Mouse (Mus musculus) liver, embryonic 14.5 days (tissue): ENCODE results near the gene Pde8b. TPM values are rescaled to one million over a fixed set of nuclear protein-coding genes. Genes with fewer than 3 reads are reported as not detected.

Experiments used
- ATAC-seq: fragments of 200-750 bp; cut with Nextera tagmentation; 2 replicates; pipeline ENCODE4 v1.8.0; 2017; ENCODE audit warnings: moderate number of reproducible peaks, mild to moderate bottlenecking, moderate library complexity; ENCODE audit not compliant: insufficient read depth
- DNase-seq, 3 experiments: peaks; one replicate each; pipeline ENCODE4 v3.0.0-alpha.2; 2012 to 2013; ENCODE audit warnings: low read depth in 3 of 3, low spot score in 3 of 3
- H3K27ac ChIP-seq: fragments of 300-500 bp; sonication (generic); 2 replicates; pipeline ENCODE4 v1.5.1; 2014; ENCODE audit warnings: moderate library complexity, mild to moderate bottlenecking, control low read depth, inconsistent platforms
- H3K27me3 ChIP-seq: fragments of 300-500 bp; sonication (generic); 2 replicates; pipeline ENCODE4 v1.6.1; 2014; ENCODE audit warnings: mild to moderate bottlenecking, low read length, moderate library complexity; ENCODE audit not compliant: control insufficient read depth, insufficient read depth
- H3K36me3 ChIP-seq: fragments of 300-500 bp; sonication (generic); replicated peaks from 2 replicates; pipeline ENCODE4 v1.6.1; 2014; ENCODE audit warnings: low read depth; ENCODE audit not compliant: control insufficient read depth, insufficient read depth
- H3K4me1 ChIP-seq, 2 experiments: fragments of 200-500 bp in 1 of 2; fragments of 300-500 bp in 1 of 2; sonication (generic) in 1 of 2; replicated peaks; 2 replicates each; pipeline ENCODE4 v1.6.1; 2012 to 2014; ENCODE audit warnings: antibody characterized with exemption in 1 of 2, inconsistent platforms in 1 of 2, low read length in 1 of 2; ENCODE audit not compliant: control insufficient read depth in 2 of 2, insufficient read depth in 2 of 2
- H3K4me2 ChIP-seq: fragments of 300-500 bp; sonication (generic); 2 replicates; pipeline ENCODE4 v1.6.1; 2014; ENCODE audit warnings: low read depth, mild to moderate bottlenecking, control low read depth, moderate library complexity
- H3K4me3 ChIP-seq, 2 experiments: fragments of 200-500 bp in 1 of 2; fragments of 300-500 bp in 1 of 2; sonication (generic) in 1 of 2; 2 replicates each; pipeline ENCODE4 v1.5.1; 2012 to 2014; ENCODE audit warnings: low read depth in 2 of 2, low read length in 2 of 2, mild to moderate bottlenecking in 2 of 2, control low read depth in 1 of 2, inconsistent platforms in 1 of 2, moderate library complexity in 1 of 2; ENCODE audit not compliant: insufficient read depth in 1 of 2
- H3K9ac ChIP-seq: fragments of 300-500 bp; sonication (generic); replicated peaks from 2 replicates; pipeline ENCODE4 v1.6.1; 2014; ENCODE audit warnings: mild to moderate bottlenecking, control low read depth, moderate library complexity
- H3K9me3 ChIP-seq: fragments of 300-500 bp; sonication (generic); 2 replicates; pipeline ENCODE4 v1.6.1; 2016; ENCODE audit warnings: low read length, mixed read lengths; ENCODE audit not compliant: control insufficient read depth
- CTCF ChIP-seq: IDR thresholded peaks from 2 replicates; pipeline ENCODE4 v1.5.1; 2016; ENCODE audit warnings: antibody characterized with exemption, low read depth, control low read depth
- EP300 ChIP-seq: IDR thresholded peaks from 2 replicates; pipeline ENCODE4 v1.6.1; 2016; ENCODE audit warnings: antibody characterized with exemption, low read depth
- WGBS: fragments of 180-500 bp; shearing (Covaris S2); extraction: QIAGEN DNeasy Blood & Tissue Kit; methylation state at CpG from one replicate; pipeline ENCODE4 v1.1.7; 2014; ENCODE audit not compliant: insufficient replicate concordance; 5-methylcytosine and 5-hydroxymethylcytosine counted together
- polyA plus RNA-seq, 2 experiments: library from polyadenylated mRNA; depleted of rRNA in 1 of 2; stranded (reverse) in 1 of 2; unstranded in 1 of 2; fragments of >200 nt; fragmentation: Nextera tagmentation in 1 of 2; extraction: Ambion mirVana in 1 of 2; gene quantifications; 2 replicates each; pipeline versions ENCODE4 v1.2.1 to v1.2.3; 2012 to 2014

Pde8b gene
- polyA plus RNA-seq, 2 experiments: 0.37 to 0.40 TPM

DNA sequence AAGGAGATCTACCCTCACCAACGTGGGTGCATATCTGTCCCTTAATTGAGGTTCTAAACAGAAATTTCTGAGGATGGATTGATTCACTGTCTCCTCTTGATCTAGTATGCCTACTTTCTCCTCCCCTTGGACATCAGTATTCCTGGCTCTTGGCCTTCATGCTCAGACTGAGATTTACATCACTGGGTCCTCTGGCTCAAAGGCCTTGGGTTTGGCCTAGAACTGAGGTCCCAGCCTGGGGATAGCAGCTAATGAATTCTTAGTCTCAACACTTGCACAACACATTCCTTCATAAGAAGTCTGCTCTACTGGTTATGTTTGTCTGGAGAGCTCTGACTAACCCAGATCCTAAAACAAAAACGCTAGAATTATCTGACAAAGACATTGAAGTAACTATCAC lies 61.0 kb downstream of the Pde8b start:
- TF ChIP-seq EP300 (no peak), CTCF (no peak)
- H3K9me3 ChIP-seq: no peaks in the 10 kb centered on the region
- no peaks in the 10 kb centered on the region for H3K36me3 ChIP-seq
- no peak overlapping the region for H3K4me2 ChIP-seq
- ATAC-seq (no peak), DNase-seq (no peak)
- no peaks in the 10 kb centered on the region for H3K4me1 ChIP-seq
- H3K27me3 ChIP-seq: no peaks in the 10 kb centered on the region
- H3K27ac ChIP-seq: no peak overlapping the region
- H3K4me3 ChIP-seq: no peak overlapping the region
- no peak overlapping the region for H3K9ac ChIP-seq
- 64% methylated on average over 2 of the region's 2 CpGs for WGBS

DNA sequence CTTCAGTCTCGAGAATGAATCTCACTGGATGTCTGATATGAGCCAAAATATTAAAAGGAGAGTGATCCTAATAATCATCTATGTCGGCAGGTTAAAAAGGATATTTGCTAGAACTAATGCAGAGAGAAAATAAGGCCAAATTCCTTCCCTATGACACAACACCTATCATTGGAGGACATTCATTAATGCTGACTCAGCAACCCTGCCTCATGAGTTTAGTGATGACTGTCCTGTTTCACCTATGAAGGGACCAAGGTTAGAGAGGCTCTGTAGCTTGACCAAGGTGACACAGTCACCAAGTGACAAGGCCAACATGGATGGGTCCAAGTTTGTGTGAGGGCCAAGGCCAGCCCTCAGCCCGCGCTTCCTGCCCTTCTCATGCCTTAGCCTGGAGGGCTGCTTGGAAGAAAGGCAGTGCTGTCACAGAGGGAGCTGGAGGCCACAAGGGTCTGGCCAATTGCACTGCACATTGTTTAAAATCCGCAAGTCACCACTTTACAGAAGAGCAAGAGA lies 62.9 kb downstream of the Pde8b start:
- ATAC-seq: no peak
- Histone ChIP-seq H3K36me3 (no peaks in the 10 kb centered on the region), H3K4me3 (no peak overlapping the region), H3K27ac (no peak overlapping the region), H3K9me3 (no peaks in the 10 kb centered on the region), H3K27me3 (no peaks in the 10 kb centered on the region), H3K4me1 (no peaks in the 10 kb centered on the region), H3K9ac (no peak overlapping the region), H3K4me2 (no peak overlapping the region)
- TF ChIP-seq EP300 (no peak), CTCF (no peak)
- no peak for DNase-seq
- whole genome bisulfite sequencing: 69% methylated on average over 5 of the region's 5 CpGs

DNA sequence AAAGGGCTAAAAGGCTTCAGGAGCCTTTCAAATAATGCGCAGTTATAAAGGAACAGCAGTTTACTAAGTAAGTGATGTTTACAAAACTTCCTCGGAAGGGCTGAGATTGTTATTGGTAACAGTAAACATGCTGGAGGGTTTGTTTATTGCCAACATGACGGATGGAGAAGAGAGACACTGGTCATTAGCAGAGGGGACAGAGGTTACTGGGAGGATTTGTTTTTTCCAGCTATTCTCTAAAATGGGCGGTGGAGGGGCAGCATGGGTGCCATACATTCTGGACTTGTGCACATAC lies 63.4 kb downstream of the Pde8b start:
- H3K9ac ChIP-seq: no peak overlapping the region
- H3K27me3 ChIP-seq: no peaks in the 10 kb centered on the region
- H3K27ac ChIP-seq: no peak overlapping the region
- WGBS: 62% methylated on average over 4 of the region's 4 CpGs
- H3K9me3 ChIP-seq: no peaks in the 10 kb centered on the region
- ATAC-seq (no peak), DNase-seq (no peak)
- no peak overlapping the region for H3K4me2 ChIP-seq
- no peaks in the 10 kb centered on the region for H3K4me1 ChIP-seq
- H3K36me3 ChIP-seq: no peaks in the 10 kb centered on the region
- no peak for TF ChIP-seq EP300
- no peak for TF ChIP-seq CTCF
- H3K4me3 ChIP-seq: no peak overlapping the region

DNA sequence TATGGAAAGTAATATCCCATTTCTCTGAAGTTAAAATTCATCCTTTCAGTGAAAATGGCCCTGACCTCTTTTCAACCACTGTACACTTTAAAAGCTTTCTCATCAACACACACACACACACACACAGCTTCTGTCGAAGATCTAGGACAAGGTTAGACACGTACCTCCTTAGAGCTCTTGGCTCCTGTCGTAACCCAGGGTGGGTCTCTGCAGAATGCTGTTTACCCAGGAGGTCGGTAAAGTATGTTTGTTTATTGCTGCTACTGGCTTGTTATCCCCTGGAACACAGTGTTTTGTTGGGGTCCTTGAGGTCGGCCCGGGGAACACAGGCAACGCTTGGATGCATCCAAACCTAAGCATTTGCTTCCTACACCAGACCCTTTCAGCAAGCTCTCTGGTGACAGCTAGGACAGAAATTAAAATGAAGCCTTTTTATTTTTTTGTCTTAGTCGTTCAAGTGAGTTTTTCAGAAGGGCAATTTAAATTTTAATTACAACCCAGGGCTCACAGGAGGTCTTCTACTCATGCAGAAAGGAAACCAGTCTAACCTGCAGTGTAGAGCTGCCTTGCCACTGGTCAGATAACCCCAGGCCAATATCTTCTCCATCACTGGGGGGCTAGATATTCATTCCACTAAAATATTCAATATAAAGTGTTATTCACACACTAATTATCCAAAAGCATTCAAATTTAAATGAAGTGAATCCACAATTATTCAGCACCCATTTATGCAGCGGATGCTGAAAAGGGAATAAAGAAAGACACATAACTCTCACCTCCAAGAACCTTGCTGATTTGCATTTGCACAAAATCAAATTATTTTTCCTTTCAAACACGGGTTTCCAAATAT lies 64.0 kb downstream of the Pde8b start:
- H3K9me3 ChIP-seq: no peaks in the 10 kb centered on the region
- DNase-seq (no peak), ATAC-seq (no peak)
- no peak overlapping the region for H3K4me2 ChIP-seq
- TF ChIP-seq CTCF (no peak), EP300 (no peak)
- no peaks in the 10 kb centered on the region for H3K4me1 ChIP-seq
- H3K4me3 ChIP-seq: no peak overlapping the region
- no peak overlapping the region for H3K9ac ChIP-seq
- H3K36me3 ChIP-seq: no peaks in the 10 kb centered on the region
- H3K27me3 ChIP-seq: no peaks in the 10 kb centered on the region
- H3K27ac ChIP-seq: no peak overlapping the region
- whole genome bisulfite sequencing: 39% methylated on average over 10 of the region's 10 CpGs

DNA sequence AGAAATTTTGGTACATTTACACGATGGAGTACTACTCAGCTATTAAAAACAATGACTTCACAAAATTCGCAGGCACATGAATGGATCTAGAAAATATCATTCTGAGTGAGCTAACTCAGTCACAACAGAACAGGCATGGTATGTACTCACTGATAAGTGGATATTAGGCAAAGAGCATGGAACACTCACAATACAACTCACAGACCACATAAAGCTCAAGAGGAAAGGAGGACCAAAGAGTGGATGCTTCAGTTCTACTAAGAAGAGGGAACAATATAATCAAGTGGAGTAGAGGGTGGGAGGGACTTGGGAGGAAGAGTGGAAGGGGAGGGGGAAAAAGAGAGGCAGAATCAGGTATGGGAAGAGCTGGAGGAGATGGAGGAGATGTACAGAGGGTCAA lies 66.5 kb downstream of the Pde8b start:
- no peak for TF ChIP-seq EP300
- TF ChIP-seq CTCF: no peak
- Histone ChIP-seq H3K4me3 (no peak overlapping the region), H3K27ac (no peak overlapping the region), H3K27me3 (no peaks in the 10 kb centered on the region), H3K9me3 (no peaks in the 10 kb centered on the region), H3K36me3 (no peaks in the 10 kb centered on the region), H3K9ac (no peak overlapping the region), H3K4me1 (no peaks in the 10 kb centered on the region), H3K4me2 (no peak overlapping the region)
- ATAC-seq: no peak
- 48% methylated on average over 2 of the region's 2 CpGs for WGBS
- DNase-seq: no peak
